Mouse (Mus musculus) v-Abl transformed pro-B cells (cell line): ENCODE results near the gene Gpr152.

Experiments used
- in situ Hi-C, 2 experiments: fragments of 400-800 bp; cut with MboI; formaldehyde crosslinking; loops; one replicate each; pipeline ENCODE4 v1.15.1; 2025; ENCODE audit not compliant: unreplicated experiment in 2 of 2

Gene Gpr152

GRCm38 (mm10) chr19:4147782-4148490 is 8.3 kb downstream of the Gpr152 start:
- in situ Hi-C loops = no loop called here

- in situ Hi-C loops = no loop called here
Measured at GRCm38 (mm10) chr19:4148491-4148806, 8.9 kb downstream of the Gpr152 start, which contains the start of gene Coro1b. Coro1b (plus strand) TSS chr19:4148619.

- in situ Hi-C loops = no loop called here
Measured at GRCm38 (mm10) chr19:4148819-4149218, 9.2 kb downstream of the Gpr152 start.

- in situ Hi-C loops = no loop called here
Measured at GRCm38 (mm10) chr19:4149283-4149682, 9.7 kb downstream of the Gpr152 start.

- in situ Hi-C loops = no loop called here
Measured at GRCm38 (mm10) chr19:4149764-4150461, 10.3 kb downstream of the Gpr152 start.

GRCm38 (mm10) chr19:4150567-4151487 is 11.2 kb downstream of the Gpr152 start:
- in situ Hi-C loops = no loop called here

- in situ Hi-C loops = no loop called here
Measured at GRCm38 (mm10) chr19:4151488-4151860, 11.9 kb downstream of the Gpr152 start.

- in situ Hi-C loops = no loop called here
Measured at GRCm38 (mm10) chr19:4151898-4152297, 12.3 kb downstream of the Gpr152 start.

- in situ Hi-C loops = no loop called here
Measured at GRCm38 (mm10) chr19:4152445-4153231, 13.1 kb downstream of the Gpr152 start.

- in situ Hi-C loops = no loop called here
Measured at GRCm38 (mm10) chr19:4153232-4153654, 13.7 kb downstream of the Gpr152 start, which contains the start of gene Ptprcap. Ptprcap (plus strand) TSS chr19:4153604.

- in situ Hi-C loops = no loop called here
Measured at GRCm38 (mm10) chr19:4154437-4155222, 15.0 kb downstream of the Gpr152 start.

- in situ Hi-C loops = no loop called here
Measured at GRCm38 (mm10) chr19:4155223-4156072, 15.9 kb downstream of the Gpr152 start.

- in situ Hi-C loops = no loop called here
Measured at GRCm38 (mm10) chr19:4156073-4156579, 16.5 kb downstream of the Gpr152 start.

GRCm38 (mm10) chr19:4156771-4157170 is 17.2 kb downstream of the Gpr152 start:
- in situ Hi-C loops = no loop called here

- in situ Hi-C loops = no loop called here
Measured at GRCm38 (mm10) chr19:4159049-4159448, 19.5 kb downstream of the Gpr152 start.

GRCm38 (mm10) chr19:4162646-4163542 is 23.3 kb downstream of the Gpr152 start, which contains the start of gene Rps6kb2:
Rps6kb2 (minus strand) TSS chr19:4163354.
- in situ Hi-C loops = no loop called here

GRCm38 (mm10) chr19:4163543-4163887 is 23.9 kb downstream of the Gpr152 start:
- in situ Hi-C loops = no loop called here
